Mouse (Mus musculus) colon, adult 2 months (tissue): ENCODE data around the gene Zc3h14. TPM values are rescaled to one million over a fixed set of nuclear protein-coding genes. Genes with fewer than 3 reads are reported as not detected.

Experiments used
- polyA plus RNA-seq: library from polyadenylated mRNA; depleted of rRNA; stranded (reverse); fragments of >200 nt; gene quantifications from 2 replicates; pipeline ENCODE4 v1.2.3, GENCODE M21; 2012; rRNA removed

The Zc3h14 gene
- 21.9 and 29.8 TPM in 2 replicates for polyA plus RNA-seq

DNA sequence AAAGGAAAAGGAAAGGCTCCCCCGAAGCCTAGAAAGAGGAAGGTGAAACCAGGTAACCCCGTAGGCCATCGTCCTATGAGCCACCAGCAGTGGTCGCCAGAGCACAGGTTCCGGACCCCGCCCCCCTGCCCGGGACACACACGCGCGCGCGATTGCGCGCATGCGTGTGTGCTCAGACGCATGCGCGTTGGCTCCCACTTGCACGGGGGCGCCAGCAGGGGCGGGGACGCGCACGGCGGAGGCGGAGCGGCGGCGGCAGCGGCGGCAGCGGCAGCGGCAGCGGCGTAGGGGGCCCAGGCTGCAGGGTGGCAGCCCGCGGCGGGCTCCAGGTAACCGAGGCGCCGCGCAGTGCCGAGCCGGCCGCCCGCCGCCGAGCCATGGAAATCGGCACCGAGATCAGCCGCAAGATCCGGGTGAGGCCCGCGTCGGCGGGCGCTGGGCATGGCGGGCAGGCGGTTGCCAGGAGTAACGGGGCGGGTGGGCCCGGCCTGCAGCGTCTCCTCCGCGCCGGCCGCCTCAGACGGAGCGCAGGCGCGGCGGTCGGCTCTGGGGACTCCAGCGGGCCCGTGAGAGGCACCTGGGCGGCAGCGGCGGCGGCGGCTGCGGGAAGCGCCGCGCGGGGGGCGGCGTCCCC lies at the start of gene Zc3h14:
Zc3h14 (plus strand) TSS at position 219 of the 634 bp plus-strand sequence.

DNA sequence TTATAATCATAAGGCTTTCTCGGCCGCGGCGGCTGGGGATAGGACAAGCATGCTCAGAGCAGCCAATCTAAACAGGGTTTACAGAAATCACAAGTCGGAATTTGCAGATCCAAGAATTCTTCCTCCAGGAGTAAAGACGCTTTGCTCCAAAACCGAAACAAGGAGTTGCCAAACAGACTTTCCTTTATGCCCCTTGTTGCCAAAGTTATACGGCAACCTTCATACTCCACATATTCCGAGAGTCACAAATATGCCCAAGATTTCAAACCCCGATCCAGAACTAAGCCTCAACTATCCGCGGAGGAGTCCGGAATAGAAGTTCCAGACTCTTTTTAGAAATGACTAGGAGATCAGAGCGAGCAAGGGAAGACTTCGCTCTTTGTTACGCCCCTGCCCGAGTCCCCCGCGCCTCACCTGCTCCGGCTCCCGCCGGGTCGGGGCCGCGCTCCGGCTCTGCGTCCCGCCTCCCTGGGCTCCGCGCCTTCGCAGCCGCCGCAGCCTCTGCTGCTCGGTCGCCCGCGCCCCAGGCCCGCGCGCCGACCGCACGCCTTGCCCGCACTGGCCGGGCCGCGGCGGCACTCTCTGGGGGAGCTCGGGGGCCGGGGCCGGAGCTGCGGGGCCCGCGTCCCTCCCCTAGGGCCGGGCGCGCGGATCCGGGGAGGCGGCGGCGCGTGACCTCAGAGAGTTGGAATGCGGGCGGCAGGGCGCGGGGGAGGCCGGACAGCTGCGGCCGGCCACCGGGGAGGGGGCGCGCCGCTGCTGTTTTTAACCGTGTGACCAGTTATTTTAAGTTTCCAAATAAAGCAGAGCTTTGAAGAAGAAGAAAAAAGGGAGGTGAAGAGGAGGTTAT lies 9.6 kb upstream of the Zc3h14 start, which contains the start of gene Ptpn21:
Ptpn21 (minus strand) TSS at position 455 of the 850 bp plus-strand sequence.

Other genes with a start within 250 kb of the Zc3h14 start
- gene Kcnk10, start 168.7 kb upstream of the Zc3h14 start, polyA plus RNA-seq, result 0.19 and 0.22 TPM in 2 replicates
- 2.2 and 2.4 TPM in 2 replicates for gene Spata7, start 118.8 kb upstream of the Zc3h14 start, polyA plus RNA-seq
- gene Ptpn21, start 9.6 kb upstream of the Zc3h14 start, polyA plus RNA-seq, result 12.3 and 14.9 TPM in 2 replicates
- 0.43 and 1.2 TPM in 2 replicates for gene Eml5, start 154.5 kb downstream of the Zc3h14 start, polyA plus RNA-seq
- 4.2 and 4.7 TPM in 2 replicates for gene Ttc8, start 173.6 kb downstream of the Zc3h14 start, polyA plus RNA-seq